Mouse (Mus musculus): ENCODE measurements around the gene Pnpla1.

DNA sequence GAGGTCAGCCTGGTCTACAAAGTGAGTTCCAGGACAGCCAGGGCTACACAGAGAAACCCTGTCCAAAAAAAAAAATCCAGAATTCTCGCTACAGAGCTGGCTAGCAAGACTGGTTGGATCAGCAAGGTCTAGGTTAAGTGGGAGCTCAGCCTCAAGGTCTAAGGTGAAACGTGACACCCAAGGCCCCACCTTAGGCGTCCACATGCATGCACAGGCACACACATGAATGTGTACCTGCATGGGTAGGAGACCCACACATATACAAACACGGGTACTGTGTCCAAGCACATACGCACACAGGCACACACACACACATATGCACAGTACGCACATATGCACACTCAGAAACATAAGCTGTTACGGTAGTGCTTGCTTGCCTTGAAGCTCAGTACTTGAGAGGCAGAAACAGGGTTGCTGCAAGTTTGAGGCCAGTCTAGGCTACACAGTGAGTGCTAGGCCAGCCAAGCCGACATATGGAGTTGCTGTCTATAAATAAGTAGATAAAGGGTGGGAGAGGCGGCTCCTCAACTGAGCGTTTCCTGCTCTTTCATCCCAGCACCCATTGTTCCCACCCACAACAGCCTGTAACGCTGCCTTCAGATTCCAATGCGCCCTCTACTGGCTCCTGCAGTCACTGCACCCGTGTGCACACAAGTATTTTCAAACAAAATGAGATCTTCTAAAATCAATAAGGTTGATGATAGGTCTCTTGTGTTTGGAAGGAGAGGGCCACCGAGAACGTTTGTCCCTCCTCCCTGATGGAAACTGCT, 68.8 kb downstream of the Pnpla1 start:
- TF ChIP-seq POLR2A (IDR thresholded peaks at IDR 0.05; ENCODE audit: low read depth, low read length) (no peak), CTCF (IDR thresholded peaks at IDR 0.05; ENCODE audit: extremely low read depth, insufficient read depth, insufficient read length, insufficient replicate concordance) (peak; percentile 53; the same call in 1 of the 2 replicates)
